Mouse (Mus musculus): ENCODE data around the gene Rgp1.
"Not testable (repeated sequence)": the region's sequence is repeated elsewhere in the genome, so short reads cannot be mapped to it uniquely, and the experiment has no call there.

Rgp1 gene

GRCm38 (mm10) chr4:43578376-43579204 is at the start of gene Rgp1, which contains the start of gene Gba2:
Gene Rgp1 (plus strand): TSS chr4:43578715.
Gene Gba2 (minus strand): TSS chr4:43578873.
- ATAC-seq (ENCODE audit: insufficient number of reproducible peaks, low FRiP score, low TSS enrichment), result peak; percentile 91

- ATAC-seq (ENCODE audit: insufficient number of reproducible peaks, low FRiP score, low TSS enrichment), result no peak
Observed at GRCm38 (mm10) chr4:43530081-43530501, 48.4 kb upstream of the Rgp1 start.

DNA sequence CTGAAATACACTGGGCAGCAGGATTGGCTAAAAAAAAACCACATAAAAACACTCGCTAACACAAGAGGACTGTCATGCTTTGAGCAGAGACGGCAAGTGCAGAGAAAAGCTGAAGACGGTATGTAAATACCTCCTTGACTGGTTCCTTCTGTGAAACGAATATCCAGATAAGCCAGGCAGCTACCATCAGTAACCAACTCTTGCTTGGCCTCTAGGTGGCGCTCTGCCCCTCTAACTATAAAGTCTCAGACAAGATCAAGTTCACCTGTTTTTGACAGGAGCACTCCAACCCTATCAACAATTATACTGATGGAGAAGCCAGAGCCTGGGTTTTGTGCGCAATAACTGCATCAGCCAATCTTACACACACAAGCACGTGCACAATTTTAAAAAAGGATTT is 47.9 kb upstream of the Rgp1 start:
- ATAC-seq (ENCODE audit: insufficient number of reproducible peaks, low FRiP score, low TSS enrichment), result peak; percentile 72; the same call in 1 of the 2 replicates

- ATAC-seq (ENCODE audit: insufficient number of reproducible peaks, low FRiP score, low TSS enrichment), result no peak
Observed at GRCm38 (mm10) chr4:43533270-43533669, 45.2 kb upstream of the Rgp1 start.

DNA sequence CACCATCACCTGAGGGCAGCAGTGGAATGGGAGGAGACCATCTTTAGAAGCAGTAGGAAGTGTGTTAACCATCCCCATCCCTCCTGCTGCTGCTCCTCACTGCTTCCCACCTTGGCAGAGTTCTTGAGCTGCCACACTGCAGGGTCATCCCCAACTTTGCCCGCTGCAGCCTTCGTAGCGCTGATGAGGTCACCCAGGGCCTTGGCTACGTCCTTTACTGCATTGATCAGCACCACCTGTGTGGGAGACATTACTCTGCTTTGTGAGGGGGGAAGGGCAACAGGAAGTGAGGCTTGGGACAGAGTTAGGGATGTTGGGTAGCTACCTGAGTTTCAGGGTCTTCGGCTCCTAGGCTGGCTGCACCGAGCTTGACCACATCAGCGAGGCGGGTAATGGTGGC is 42.9 kb upstream of the Rgp1 start:
- ATAC-seq (ENCODE audit: insufficient number of reproducible peaks, low FRiP score, low TSS enrichment), result no peak

DNA sequence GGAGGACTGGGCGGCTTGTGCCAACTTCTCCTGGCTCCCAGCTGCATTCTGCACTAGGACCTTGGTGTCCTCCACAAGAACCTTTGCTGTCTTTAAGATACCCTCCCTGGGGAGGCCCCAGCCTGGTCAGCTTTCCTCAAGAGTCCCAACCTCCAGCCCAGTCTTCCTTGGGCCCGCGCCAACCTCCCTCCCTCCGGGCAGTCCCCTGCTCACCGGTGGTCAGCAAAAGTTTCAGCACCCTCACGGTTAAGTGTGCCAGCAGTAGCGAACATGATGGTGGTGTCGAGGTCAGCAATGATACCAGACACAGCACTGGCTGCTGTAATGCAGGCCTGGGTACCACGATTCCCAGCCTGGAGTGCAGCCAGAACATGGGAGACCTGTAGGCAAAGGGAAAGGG is 42.5 kb upstream of the Rgp1 start:
- no peak for ATAC-seq (ENCODE audit: insufficient number of reproducible peaks, low FRiP score, low TSS enrichment)

DNA sequence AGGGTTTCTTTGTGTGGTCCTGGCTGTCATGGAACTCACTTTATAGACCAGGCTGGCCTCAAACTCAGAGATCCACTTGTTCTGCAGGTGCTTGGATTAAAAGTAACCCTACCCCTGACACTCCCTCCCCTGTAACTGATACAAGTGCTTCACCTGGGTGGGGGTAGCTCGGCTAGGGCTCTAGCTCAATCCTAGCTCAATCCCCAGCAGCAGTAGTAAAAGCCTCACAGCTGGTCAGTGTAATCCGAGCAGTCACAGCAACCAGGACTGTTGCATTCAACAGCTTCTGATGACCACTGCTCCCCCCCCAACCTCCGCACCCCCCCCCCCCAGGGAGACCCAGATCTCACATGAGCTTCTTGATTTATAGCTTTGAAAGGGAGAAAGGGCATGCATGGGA is 36.5 kb upstream of the Rgp1 start:
- ATAC-seq (ENCODE audit: insufficient number of reproducible peaks, low FRiP score, low TSS enrichment), result no peak

DNA sequence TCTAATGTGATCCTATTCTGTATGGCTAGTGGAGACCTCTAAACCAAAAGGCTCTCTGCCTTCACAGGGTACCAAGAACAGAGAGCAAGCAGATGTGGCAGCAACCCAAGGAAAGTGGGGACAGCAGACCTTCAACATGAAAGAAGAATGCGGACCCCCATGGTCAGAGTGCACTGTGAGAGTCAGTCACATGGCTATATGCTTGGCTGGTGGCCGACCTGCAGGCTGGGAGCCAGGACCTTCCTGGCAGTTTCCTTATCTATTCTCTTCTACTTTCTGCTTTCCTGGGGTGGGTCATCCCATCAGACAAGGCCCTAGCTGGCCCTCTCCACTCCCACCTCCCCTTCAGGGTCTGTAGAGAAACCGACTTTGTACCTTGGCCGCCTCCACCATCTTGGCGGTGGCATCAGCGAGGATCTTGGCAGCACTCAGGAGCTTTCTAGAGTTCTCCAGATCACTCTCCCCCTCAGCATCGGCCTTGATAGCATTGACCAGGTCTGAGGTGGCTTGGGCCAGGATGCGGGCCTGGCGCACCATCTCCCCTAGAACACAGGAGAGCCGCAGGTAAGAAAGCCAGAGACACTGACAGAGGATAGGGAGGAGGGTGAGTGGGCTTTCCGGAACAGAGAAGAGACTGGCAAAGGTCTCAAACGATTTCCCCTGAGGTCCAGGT is 32.0 kb upstream of the Rgp1 start:
- no peak for ATAC-seq (ENCODE audit: insufficient number of reproducible peaks, low FRiP score, low TSS enrichment)

GRCm38 (mm10) chr4:43547160-43547559 is 31.4 kb upstream of the Rgp1 start:
- no peak for ATAC-seq (ENCODE audit: insufficient number of reproducible peaks, low FRiP score, low TSS enrichment)

GRCm38 (mm10) chr4:43549055-43549454 is 29.5 kb upstream of the Rgp1 start:
- ATAC-seq (ENCODE audit: insufficient number of reproducible peaks, low FRiP score, low TSS enrichment), result no peak

DNA sequence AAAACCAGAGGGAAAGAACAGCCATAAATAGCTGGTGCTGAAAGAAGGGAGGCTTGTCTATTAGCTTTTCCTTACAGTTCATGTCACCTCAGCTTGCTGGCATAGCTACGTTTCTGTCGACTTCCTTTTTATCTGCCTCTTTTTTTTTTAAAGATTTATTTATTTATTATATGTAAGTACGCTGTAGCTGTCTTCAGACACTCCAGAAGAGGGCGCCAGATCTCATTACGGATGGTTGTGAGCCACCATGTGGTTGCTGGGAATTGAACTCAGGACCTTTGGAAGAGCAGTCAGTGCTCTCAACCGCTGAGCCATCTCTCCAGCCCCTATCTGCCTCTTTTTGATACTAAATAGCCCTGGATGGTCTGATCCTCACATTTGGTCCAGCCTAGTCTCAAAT is 26.7 kb upstream of the Rgp1 start:
- ATAC-seq (ENCODE audit: insufficient number of reproducible peaks, low FRiP score, low TSS enrichment), result not testable (repeated sequence)

DNA sequence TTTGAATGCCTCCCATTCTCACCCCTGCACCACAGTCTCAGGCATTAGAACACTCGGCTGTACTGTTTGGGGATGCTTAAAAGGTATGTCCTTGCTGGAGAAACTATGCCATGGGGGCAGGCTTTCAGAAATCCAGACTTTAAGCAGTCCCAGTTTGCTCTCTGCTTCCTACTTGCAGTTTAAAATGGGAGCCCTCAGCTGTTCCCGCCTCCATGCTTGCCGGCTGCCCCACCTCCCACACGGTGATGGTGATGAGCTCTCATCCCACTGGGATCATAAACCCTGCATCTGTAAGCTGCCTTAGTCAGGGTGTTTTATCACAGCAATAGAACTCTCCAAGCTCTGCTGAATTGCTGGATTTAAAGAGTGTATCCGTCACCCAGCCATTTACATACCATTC is 26.1 kb upstream of the Rgp1 start:
- no peak for ATAC-seq (ENCODE audit: insufficient number of reproducible peaks, low FRiP score, low TSS enrichment)

DNA sequence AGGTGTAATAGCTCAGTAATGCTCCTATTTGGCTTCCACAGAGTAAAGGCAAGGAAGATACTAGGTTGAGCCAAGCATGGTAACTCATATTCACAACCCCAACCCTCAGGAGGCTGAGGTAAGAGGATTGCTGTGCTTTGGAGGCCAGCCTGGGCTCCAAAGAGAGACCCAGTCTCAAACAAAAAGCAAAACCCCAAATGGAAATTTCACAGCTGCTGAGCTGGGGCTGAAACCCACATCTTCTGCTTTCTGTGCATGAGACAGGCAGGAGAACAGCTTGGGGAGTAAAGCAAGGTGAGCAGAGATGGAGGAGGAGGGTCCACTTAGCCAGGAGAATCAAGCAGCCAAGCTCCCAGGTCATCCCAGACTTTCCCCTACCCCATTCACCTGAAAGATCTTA is 24.6 kb upstream of the Rgp1 start:
- no peak for ATAC-seq (ENCODE audit: insufficient number of reproducible peaks, low FRiP score, low TSS enrichment)

- ATAC-seq (ENCODE audit: insufficient number of reproducible peaks, low FRiP score, low TSS enrichment), result no peak
Observed at GRCm38 (mm10) chr4:43555926-43556325, 22.6 kb upstream of the Rgp1 start.

DNA sequence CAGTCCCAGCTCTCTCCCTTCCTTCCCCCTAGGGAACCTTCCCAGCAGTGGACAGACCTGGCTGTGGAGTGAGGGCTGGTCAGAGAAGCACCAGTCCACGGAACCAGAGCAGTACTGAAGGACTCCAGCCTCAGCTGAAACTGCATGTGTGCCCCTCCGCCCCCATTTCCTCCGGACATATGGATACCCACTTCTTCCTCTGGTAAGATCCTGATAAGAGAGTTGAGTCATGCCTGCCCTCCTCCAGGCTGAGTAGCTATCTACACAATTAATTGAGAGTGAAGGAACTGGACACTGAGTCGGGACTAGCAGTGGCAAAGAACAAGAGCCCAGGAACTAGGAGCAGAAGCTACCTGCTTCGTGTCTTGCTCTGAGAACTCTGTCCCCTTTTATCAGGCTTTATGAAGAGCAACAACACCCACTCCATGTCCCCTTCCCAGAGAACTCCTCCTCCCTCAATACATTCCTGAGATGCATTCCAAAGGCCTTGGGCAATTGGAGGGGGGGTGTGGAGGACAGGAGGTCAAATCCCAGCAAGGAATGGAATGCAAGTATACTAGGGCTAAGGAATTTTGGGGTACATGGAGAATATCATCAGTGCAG is 20.4 kb upstream of the Rgp1 start:
- ATAC-seq (ENCODE audit: insufficient number of reproducible peaks, low FRiP score, low TSS enrichment), result no peak

- no peak for ATAC-seq (ENCODE audit: insufficient number of reproducible peaks, low FRiP score, low TSS enrichment)
Observed at GRCm38 (mm10) chr4:43558631-43559356, 19.7 kb upstream of the Rgp1 start.

GRCm38 (mm10) chr4:43559519-43560242 is 18.8 kb upstream of the Rgp1 start:
- ATAC-seq (ENCODE audit: insufficient number of reproducible peaks, low FRiP score, low TSS enrichment), result no peak

- ATAC-seq (ENCODE audit: insufficient number of reproducible peaks, low FRiP score, low TSS enrichment), result no peak
Observed at GRCm38 (mm10) chr4:43560243-43560611, 18.3 kb upstream of the Rgp1 start.

DNA sequence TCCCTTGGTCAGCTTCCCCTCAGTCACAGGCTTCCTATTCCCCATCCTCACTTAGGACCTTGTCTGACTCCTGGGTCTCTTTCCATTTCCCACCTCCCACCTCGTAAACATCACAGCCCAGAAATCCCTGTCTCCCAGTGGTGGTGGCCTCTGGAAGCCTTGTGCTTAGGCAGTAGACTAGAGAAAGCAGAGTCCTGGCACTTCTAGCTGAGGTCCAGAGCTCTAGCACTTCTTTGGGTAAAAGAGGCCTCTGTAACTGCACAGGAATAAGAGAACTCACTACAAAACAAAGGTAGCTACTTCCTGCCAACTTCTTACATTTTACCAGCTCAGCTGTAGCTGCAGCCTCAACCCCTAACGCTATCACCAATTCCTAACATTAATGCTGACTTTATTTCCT is 17.5 kb upstream of the Rgp1 start:
- ATAC-seq (ENCODE audit: insufficient number of reproducible peaks, low FRiP score, low TSS enrichment), result no peak

DNA sequence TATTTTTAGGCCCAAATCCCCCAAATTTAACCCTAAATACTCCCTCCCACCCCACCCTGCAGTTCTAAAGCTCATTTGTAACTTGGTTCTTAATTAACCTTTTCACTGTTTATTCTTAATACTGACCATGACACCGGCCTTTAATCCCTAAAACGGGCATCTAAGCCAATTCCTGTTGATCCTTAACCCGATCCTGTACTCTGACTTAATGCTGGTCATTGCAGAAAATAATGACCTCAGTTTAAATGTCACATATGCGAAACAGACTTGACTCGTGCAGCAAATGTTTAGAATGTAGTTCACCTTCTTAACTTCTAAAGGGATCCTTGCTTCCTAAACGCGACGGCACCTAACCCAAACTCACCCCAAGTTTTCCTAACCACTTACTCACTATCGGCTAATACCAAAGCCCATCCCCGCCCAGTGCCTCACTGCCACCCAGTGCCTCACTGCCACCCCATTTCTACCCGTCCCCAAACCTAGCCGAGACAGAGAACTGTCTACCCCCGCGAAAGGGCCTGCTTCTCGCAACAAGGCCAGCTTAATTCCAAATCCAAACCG is 17.0 kb upstream of the Rgp1 start:
- peak; percentile 13; the same call in 1 of the 2 replicates for ATAC-seq (ENCODE audit: insufficient number of reproducible peaks, low FRiP score, low TSS enrichment)
